Mouse (Mus musculus) retina, postnatal 7 days (tissue): Measurements from ENCODE around the gene Cnbd2.
A peak's percentile ranks its signal among the peaks of the same experiment; 100 is the strongest.

ENCODE experiments used
- DNase-seq: peaks from one replicate; pipeline ENCODE4 v3.0.0-alpha.2; 2012; ENCODE audit warnings: low read depth, low spot score

Cnbd2 gene

DNA sequence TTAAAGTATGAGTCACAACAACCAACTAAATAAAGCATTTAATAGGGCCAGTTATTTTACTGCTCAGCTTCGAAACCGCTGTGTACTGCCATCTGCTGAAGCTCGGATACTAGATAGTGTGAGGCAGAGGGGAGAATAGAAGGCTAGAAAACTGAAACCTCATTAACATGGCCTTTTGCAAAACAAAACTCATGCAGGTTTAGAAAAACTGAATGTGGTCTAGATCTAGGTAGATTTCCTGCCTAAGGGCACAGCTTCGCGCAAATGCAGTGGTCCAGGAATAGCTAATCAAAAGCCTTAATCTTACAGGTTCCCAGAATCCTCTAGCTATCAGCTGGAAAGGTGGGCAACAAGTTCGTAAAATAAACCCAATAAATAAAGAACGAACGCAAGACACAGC lies 658 bp upstream of the Cnbd2 start:
- DNase-seq = peak; percentile 16

GRCm38 (mm10) chr2:156311841-156312291 lies 233 bp upstream of the Cnbd2 start:
- peak; percentile 6 for DNase-seq

GRCm38 (mm10) chr2:156313153-156313552 lies 1.1 kb downstream of the Cnbd2 start:
- no peak for DNase-seq

GRCm38 (mm10) chr2:156314811-156315210 lies 2.7 kb downstream of the Cnbd2 start:
- DNase-seq = no peak

DNA sequence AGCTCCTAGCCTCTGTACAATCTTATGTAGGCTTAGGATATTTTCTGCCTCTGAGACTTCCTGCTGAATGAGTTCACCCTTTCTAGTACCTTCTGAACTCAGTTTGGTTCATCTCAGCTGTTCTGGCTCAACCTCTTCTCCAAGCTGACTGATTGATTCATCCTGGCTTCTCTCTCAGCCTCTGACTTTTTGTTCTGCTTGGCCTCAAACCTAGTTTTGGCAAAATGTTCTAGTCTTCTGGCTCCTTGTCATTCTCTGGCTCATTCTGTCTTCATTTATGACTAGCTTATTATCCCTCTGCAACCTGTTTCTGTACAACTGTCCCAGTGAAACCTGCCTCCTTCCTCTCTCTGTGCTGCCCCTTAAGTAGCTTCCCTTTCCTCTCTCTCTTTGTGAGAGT lies 6.4 kb downstream of the Cnbd2 start:
- no peak for DNase-seq

DNA sequence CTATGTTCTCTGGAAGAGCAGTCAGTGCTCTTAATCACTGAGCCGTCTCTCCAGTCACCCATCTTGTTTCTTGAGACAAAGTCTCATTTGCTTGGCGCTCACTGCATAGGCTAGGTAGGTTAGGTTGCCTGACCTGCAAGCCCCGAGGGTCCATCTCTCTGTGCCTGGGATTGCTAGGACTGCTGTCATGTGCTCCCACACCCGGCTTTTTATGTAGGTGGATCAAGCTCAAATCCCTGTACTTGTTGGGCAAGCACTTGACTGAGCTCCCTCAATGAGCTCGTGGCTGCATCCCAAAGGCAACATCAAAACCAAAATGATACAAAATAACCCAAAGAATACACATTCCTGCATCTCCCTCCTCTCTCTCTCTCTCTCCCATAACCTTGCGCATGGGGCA lies 9.4 kb downstream of the Cnbd2 start:
- no peak for DNase-seq

- no peak for DNase-seq
Observed at GRCm38 (mm10) chr2:156324116-156324588, 12.1 kb downstream of the Cnbd2 start.

DNA sequence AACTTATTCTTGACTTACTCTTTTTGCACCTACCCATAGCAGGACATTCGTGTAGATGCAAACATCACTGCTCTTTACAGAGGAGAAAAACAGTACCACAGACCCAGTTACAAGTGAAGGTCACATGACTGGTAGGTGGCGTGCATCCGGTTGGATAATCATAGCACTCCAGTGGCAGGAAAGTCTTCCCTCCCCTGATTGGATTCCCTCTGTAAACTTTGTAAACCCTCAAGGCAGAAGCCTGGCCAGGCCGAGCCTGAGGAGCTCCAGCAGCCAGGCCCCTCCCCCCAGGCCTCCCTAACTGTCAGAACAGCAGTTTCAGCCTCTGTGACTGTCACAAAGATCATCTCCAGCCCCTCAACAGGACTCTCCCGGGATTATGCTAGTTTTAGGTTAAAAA lies 12.6 kb downstream of the Cnbd2 start:
- DNase-seq = no peak

DNA sequence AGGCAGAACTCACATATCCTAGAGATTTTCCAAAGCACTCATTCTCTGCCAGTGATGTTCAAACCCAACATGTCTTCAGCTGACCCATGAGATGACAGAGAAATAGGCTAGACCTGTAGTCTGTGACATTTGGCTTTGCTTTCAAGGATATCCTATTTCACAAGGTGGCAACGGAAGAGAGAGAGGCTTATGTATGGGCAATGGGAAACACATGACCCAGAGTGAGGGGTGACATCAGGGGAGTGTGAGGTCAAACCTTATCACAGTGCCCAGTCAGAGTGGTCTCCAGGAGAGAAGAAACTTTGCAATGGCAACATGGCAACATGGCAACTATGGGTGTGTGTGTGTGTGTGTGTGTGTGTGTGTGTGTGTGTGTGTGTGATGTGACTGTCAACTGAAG lies 18.6 kb downstream of the Cnbd2 start:
- DNase-seq = no peak

DNA sequence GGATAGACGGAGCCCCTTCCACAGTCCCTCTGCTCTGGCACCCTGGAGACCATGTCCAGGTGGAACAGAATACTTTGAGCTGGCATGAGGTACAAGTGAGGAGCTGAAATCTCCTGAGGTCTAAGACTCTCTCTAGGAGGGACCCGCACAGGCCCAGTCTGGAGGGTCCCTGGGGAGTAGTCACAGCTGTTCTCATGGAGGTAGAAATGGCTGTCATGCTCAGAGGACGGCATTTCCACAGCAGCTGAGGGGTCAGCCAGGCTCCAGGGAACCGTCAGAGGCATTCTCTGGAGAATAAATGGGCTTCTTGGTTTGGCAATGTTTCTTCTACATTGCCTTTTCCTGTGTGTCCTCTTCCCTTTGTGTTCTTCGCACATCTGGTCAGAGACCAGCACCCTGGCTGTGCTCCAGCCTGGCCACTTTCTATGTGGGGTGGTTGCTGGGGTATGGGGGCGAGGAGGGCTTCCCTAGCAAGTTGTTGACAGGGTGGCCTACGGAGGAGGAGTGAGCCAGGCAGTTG lies 19.4 kb downstream of the Cnbd2 start:
- no peak for DNase-seq

DNA sequence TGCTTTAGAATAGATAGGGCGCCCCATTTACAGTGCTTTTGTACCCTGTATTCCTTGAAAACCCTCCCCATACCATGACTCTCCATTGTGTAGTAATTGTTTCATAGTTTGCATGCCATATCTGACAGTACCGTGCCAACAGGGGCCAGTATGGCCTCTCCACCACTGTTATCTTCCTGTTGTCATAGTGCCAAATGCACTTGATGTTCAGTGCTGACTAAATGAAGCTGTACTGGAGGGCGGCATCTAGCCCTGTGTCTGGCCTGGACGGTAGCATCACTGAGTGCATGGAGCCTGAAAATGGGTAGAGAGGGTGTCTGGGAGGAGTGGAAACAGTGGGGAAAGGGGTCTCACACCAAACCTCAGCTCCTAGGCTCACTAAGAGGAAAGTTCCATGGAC lies 28.0 kb downstream of the Cnbd2 start:
- no peak for DNase-seq

- DNase-seq = peak; percentile 73
Observed at GRCm38 (mm10) chr2:156344775-156345532, 32.9 kb downstream of the Cnbd2 start.

- no peak for DNase-seq
Observed at GRCm38 (mm10) chr2:156348812-156349211, 36.7 kb downstream of the Cnbd2 start.

- no peak for DNase-seq
Observed at GRCm38 (mm10) chr2:156349286-156349848, 37.3 kb downstream of the Cnbd2 start.

DNA sequence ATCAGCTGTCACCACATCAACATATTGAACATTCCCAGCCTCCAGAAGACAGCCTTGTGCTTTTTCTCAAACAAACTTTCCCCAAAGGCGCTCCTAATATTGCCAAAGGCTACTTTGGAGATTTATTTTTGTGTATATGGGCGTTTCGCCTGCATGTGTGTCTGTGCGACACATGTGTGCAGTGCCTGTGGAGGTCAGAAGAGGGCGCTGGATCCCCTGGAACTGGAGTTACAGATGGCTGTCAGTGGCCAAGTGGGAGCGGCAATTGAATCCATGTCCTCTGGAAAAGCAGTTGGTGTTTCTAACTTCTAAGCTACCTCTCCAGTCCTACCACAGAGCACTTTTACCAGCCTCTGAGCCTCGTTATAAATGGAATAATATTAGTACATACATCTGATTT lies 39.1 kb downstream of the Cnbd2 start:
- no peak for DNase-seq

DNA sequence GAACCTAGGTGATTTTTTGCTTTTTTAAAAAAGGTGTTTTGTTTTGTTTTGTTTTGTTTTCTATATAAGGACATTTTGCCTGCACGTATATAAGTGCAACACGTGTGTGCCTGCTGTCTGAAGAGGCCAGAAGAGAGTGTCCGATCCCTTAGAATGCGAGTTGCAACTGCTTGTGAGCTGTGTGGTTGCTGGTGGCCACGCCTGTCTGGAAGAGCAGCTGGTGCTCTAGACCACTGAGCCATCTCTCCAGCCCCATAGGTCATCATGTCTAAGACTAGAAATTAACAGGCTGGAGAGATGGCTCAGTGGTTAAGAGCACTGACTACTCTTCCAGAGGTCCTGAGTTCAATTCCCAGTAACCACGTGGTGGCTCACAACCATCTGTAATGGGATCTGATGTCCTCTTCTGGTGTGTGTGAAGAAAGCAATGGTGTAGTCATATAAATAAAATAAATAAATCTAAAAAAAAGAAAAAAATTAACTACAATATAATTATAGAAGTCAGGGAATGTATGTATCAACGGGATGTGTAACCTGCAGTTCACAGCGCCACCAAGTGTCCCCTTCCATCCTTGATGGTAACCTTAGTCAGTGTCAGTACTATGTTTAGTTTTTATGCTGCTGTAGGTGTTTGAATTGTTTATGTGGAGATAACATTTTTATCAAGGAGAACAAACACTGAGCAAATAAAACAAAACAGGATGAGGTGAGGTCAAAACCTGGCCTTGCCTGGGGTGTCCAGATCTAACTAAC lies 40.5 kb downstream of the Cnbd2 start:
- no peak for DNase-seq

GRCm38 (mm10) chr2:156353265-156353692 lies 41.2 kb downstream of the Cnbd2 start:
- DNase-seq = no peak

DNA sequence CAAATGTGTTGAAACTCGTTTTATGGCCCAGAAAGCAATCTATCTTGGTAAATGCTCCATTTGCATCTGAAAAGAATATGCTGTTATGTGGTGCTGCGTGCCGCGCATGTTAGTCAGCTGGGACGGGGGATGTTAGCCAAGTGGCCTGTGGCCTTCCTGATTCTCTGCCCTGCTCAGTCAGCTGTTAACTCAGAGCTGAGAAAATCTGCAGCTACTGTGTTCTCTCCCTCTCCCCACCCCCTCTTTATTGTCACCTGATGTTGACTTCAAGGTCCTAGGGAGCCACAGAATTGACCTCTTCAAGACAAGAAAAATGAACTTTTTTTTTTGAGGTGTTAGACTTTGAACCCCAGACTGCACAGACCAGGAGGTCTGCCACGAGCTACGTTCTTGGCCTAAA lies 43.9 kb downstream of the Cnbd2 start:
- DNase-seq = no peak

- DNase-seq = no peak
Observed at GRCm38 (mm10) chr2:156368465-156368864, 56.4 kb downstream of the Cnbd2 start.

DNA sequence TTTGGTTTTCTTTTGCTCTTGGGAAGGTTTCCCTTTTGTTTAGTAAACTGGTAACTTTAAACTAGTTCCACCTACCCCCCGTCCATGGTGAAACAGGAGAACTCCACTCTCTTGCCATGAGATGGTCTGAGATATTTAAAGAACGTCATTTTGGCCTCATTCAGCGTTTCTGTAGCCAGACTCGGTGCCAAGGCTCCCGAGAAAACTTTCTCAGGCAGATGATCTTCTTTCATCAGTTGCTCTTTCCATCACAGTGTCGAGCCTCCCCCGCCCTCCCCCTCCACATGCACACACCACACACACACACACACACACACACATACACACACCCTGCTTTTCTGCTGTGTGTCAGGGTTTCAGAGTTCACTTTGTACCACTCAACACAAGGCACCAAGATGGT lies 58.8 kb downstream of the Cnbd2 start:
- no peak for DNase-seq

DNA sequence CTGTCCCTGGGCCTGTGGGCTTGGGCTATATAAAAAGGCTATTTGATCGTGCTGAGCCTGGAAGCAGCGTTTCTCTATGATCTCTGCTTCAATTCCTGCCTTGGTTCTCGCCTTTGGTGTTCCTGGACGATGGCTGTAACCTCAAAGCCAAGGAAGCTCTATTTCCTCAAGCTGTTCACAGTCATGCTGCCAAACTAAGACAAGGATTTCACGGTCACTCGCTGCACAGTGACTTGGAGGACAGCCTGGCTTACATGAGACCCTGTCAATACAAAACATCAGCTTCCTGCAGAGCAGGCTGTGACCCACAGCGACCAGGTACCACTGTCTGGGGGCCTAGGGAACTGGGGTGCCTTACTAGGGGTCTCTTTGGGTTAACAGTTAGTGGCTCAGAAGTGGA lies 64.9 kb downstream of the Cnbd2 start:
- DNase-seq = no peak

DNA sequence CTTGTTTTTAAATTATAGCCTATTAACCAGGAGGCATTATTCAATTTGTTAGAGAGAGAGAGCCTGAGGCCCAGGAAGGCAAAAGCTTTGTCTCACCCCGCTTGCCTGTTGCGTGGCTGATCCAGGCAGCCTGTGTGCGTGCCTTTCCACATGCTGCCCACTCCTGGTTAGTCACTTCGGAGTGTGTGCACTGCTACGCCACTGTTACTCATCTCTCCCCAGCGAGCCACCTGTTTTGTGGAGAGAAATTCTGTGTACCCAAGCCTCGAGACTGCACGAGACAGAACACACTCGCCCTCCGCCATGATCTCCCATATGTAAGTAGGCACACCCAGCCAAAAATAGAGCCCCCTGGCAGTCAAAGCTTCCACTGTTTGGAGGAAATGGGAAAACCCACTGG lies 67.8 kb downstream of the Cnbd2 start:
- no peak for DNase-seq
